Mouse (Mus musculus): ENCODE measurements around the gene Tenm4. TPM values are rescaled to one million over a fixed set of nuclear protein-coding genes. Genes with fewer than 3 reads are reported as not detected.
A peak's percentile ranks its signal among the peaks of the same experiment; 100 is the strongest.

Tenm4 gene
- polyA plus RNA-seq, 1 experiment from 2014 or later: 2.3 TPM

- Histone ChIP-seq H3K4me1 (no peaks in the 10 kb centered on the region), H3K36me3 (no peaks in the 10 kb centered on the region), H3K9ac (no peak overlapping the region), H3K27me3 (replicated peaks) (0 out of 2 replicates have a peak, but pooled peaks cover 8% of the 10 kb centered on the region), H3K4me2 (no peak overlapping the region), H3K27ac (no peak overlapping the region), H3K4me3 (no peak overlapping the region), H3K9me3 (replicated peaks) (no peaks in the 10 kb centered on the region)
- no peak for ATAC-seq
- WGBS (ENCODE audit: insufficient replicate concordance): 68% methylated on average over 4 of the region's 4 CpGs
Measured at GRCm38 (mm10) chr7:96681808-96682207, 510.8 kb downstream of the Tenm4 start.

- 0 out of 2 replicates have a peak, but pooled peaks cover 8% of the 10 kb centered on the region for H3K27me3 ChIP-seq (replicated peaks)
- 49% methylated on average over 3 of the region's 3 CpGs for WGBS (ENCODE audit: insufficient replicate concordance)
Measured at GRCm38 (mm10) chr7:96688141-96688540, 517.1 kb downstream of the Tenm4 start.

GRCm38 (mm10) chr7:96701097-96701845 lies 530.2 kb downstream of the Tenm4 start:
- Histone ChIP-seq H3K36me3 (no peaks in the 10 kb centered on the region), H3K27me3 (replicated peaks) (peaks cover 9% of the 10 kb centered on the region), H3K4me3 (no peak overlapping the region), H3K9me3 (replicated peaks) (no peaks in the 10 kb centered on the region), H3K4me1 (peaks cover 36% of the 10 kb centered on the region), H3K9ac (no peak overlapping the region), H3K27ac (no peak overlapping the region), H3K4me2 (no peak overlapping the region)
- 58% methylated on average over 8 of the region's 8 CpGs for WGBS (ENCODE audit: insufficient replicate concordance)
- no peak for ATAC-seq

More at GRCm38 (mm10) chr7:96688141-96688540, 517.1 kb downstream of the Tenm4 start:
- no peaks in the 10 kb centered on the region for H3K9me3 ChIP-seq (replicated peaks)
- H3K9ac ChIP-seq: no peak overlapping the region
- no peak for ATAC-seq
- no peak overlapping the region for H3K4me3 ChIP-seq
- no peak overlapping the region for H3K27ac ChIP-seq
- no peaks in the 10 kb centered on the region for H3K4me1 ChIP-seq
- H3K36me3 ChIP-seq: no peaks in the 10 kb centered on the region
- H3K4me2 ChIP-seq: no peak overlapping the region

- Histone ChIP-seq H3K27me3 (replicated peaks) (peaks cover 9% of the 10 kb centered on the region), H3K4me1 (peaks cover 41% of the 10 kb centered on the region), H3K36me3 (no peaks in the 10 kb centered on the region), H3K4me2 (no peak overlapping the region), H3K4me3 (no peak overlapping the region), H3K9ac (no peak overlapping the region), H3K9me3 (replicated peaks) (no peaks in the 10 kb centered on the region), H3K27ac (no peak overlapping the region)
- no peak for ATAC-seq
- 65% methylated on average over 16 of the region's 16 CpGs for WGBS (ENCODE audit: insufficient replicate concordance)
Measured at GRCm38 (mm10) chr7:96703958-96704357, 532.9 kb downstream of the Tenm4 start.

GRCm38 (mm10) chr7:96705307-96706129 lies 534.5 kb downstream of the Tenm4 start:
- Histone ChIP-seq H3K27me3 (replicated peaks) (peaks cover 9% of the 10 kb centered on the region), H3K27ac (peak overlapping the region; percentile 73), H3K4me3 (no peak overlapping the region)

GRCm38 (mm10) chr7:96706531-96706930 lies 535.5 kb downstream of the Tenm4 start:
- 80% methylated on average over 7 of the region's 7 CpGs for WGBS (ENCODE audit: insufficient replicate concordance)
- no peaks in the 10 kb centered on the region for H3K36me3 ChIP-seq
- H3K9ac ChIP-seq: no peak overlapping the region
- peaks cover 34% of the 10 kb centered on the region for H3K4me1 ChIP-seq
- H3K9me3 ChIP-seq (replicated peaks): no peaks in the 10 kb centered on the region
- no peak overlapping the region for H3K4me2 ChIP-seq
- no peak overlapping the region for H3K4me3 ChIP-seq
- H3K27me3 ChIP-seq (replicated peaks): peaks cover 9% of the 10 kb centered on the region
- H3K27ac ChIP-seq: no peak overlapping the region
- ATAC-seq: no peak

More at GRCm38 (mm10) chr7:96705307-96706129, 534.5 kb downstream of the Tenm4 start:
- H3K9me3 ChIP-seq (replicated peaks): no peaks in the 10 kb centered on the region
- H3K4me2 ChIP-seq: peak overlapping the region; percentile 51
- H3K4me1 ChIP-seq: peaks cover 41% of the 10 kb centered on the region
- no peak overlapping the region for H3K9ac ChIP-seq
- 35% methylated on average over 8 of the region's 8 CpGs for WGBS (ENCODE audit: insufficient replicate concordance)
- H3K36me3 ChIP-seq: no peaks in the 10 kb centered on the region
- peak; percentile 98 for ATAC-seq

- ATAC-seq: no peak
- Histone ChIP-seq H3K9me3 (replicated peaks) (no peaks in the 10 kb centered on the region), H3K4me1 (peaks cover 34% of the 10 kb centered on the region), H3K27me3 (replicated peaks) (peaks cover 9% of the 10 kb centered on the region), H3K9ac (no peak overlapping the region), H3K36me3 (no peaks in the 10 kb centered on the region), H3K4me2 (no peak overlapping the region), H3K4me3 (no peak overlapping the region), H3K27ac (no peak overlapping the region)
- 72% methylated on average over 2 of the region's 2 CpGs for WGBS (ENCODE audit: insufficient replicate concordance)
Measured at GRCm38 (mm10) chr7:96707112-96707511, 536.1 kb downstream of the Tenm4 start.

GRCm38 (mm10) chr7:96708071-96708470 lies 537.0 kb downstream of the Tenm4 start:
- Histone ChIP-seq H3K27me3 (replicated peaks) (peaks cover 9% of the 10 kb centered on the region), H3K9ac (no peak overlapping the region), H3K4me2 (no peak overlapping the region), H3K4me1 (peaks cover 33% of the 10 kb centered on the region), H3K36me3 (no peaks in the 10 kb centered on the region), H3K9me3 (replicated peaks) (no peaks in the 10 kb centered on the region), H3K27ac (no peak overlapping the region), H3K4me3 (no peak overlapping the region)
- no peak for ATAC-seq
- WGBS (ENCODE audit: insufficient replicate concordance): 63% methylated on average over 5 of the region's 5 CpGs

- ATAC-seq: no peak
- no peak overlapping the region for H3K4me2 ChIP-seq
- no peak overlapping the region for H3K27ac ChIP-seq
- peaks cover 29% of the 10 kb centered on the region for H3K4me1 ChIP-seq
- no peaks in the 10 kb centered on the region for H3K36me3 ChIP-seq
- H3K27me3 ChIP-seq (replicated peaks): peaks cover 8% of the 10 kb centered on the region
- WGBS (ENCODE audit: insufficient replicate concordance): 69% methylated on average over 5 of the region's 5 CpGs
- H3K4me3 ChIP-seq: no peak overlapping the region
- no peaks in the 10 kb centered on the region for H3K9me3 ChIP-seq (replicated peaks)
- H3K9ac ChIP-seq: no peak overlapping the region
Measured at GRCm38 (mm10) chr7:96708561-96708960, 537.5 kb downstream of the Tenm4 start.

GRCm38 (mm10) chr7:96708968-96709367 lies 537.9 kb downstream of the Tenm4 start:
- no peaks in the 10 kb centered on the region for H3K9me3 ChIP-seq (replicated peaks)
- peaks cover 27% of the 10 kb centered on the region for H3K4me1 ChIP-seq
- peaks cover 3% of the 10 kb centered on the region; the same call in 1 of the 2 replicates for H3K27me3 ChIP-seq (replicated peaks)
- no peak overlapping the region for H3K9ac ChIP-seq
- H3K27ac ChIP-seq: no peak overlapping the region
- no peak overlapping the region for H3K4me3 ChIP-seq
- ATAC-seq: no peak
- WGBS (ENCODE audit: insufficient replicate concordance): 82% methylated on average over 8 of the region's 8 CpGs
- H3K36me3 ChIP-seq: no peaks in the 10 kb centered on the region
- no peak overlapping the region for H3K4me2 ChIP-seq

GRCm38 (mm10) chr7:96709891-96710290 lies 538.8 kb downstream of the Tenm4 start:
- WGBS (ENCODE audit: insufficient replicate concordance): 64% methylated on average over 4 of the region's 4 CpGs
- Histone ChIP-seq H3K4me3 (no peak overlapping the region), H3K27ac (no peak overlapping the region), H3K27me3 (replicated peaks) (no peaks in the 10 kb centered on the region; the same call in 1 of the 2 replicates), H3K36me3 (no peaks in the 10 kb centered on the region), H3K9me3 (replicated peaks) (no peaks in the 10 kb centered on the region), H3K4me1 (peaks cover 18% of the 10 kb centered on the region), H3K4me2 (no peak overlapping the region), H3K9ac (no peak overlapping the region)
- ATAC-seq: no peak

- H3K27ac ChIP-seq: no peak overlapping the region
- ATAC-seq: no peak
- H3K9ac ChIP-seq: no peak overlapping the region
- 54% methylated on average over 1 of the region's 1 CpGs for WGBS (ENCODE audit: insufficient replicate concordance)
- no peaks in the 10 kb centered on the region; the same call in 1 of the 2 replicates for H3K27me3 ChIP-seq (replicated peaks)
- H3K4me3 ChIP-seq: no peak overlapping the region
- H3K36me3 ChIP-seq: no peaks in the 10 kb centered on the region
- H3K4me2 ChIP-seq: no peak overlapping the region
- no peaks in the 10 kb centered on the region for H3K9me3 ChIP-seq (replicated peaks)
- peaks cover 10% of the 10 kb centered on the region for H3K4me1 ChIP-seq
Measured at GRCm38 (mm10) chr7:96710658-96711071, 539.6 kb downstream of the Tenm4 start.

Measured in liver, embryonic 12.5 days (tissue).